Mouse (Mus musculus): ENCODE measurements around the gene Bsnd.

DNA sequence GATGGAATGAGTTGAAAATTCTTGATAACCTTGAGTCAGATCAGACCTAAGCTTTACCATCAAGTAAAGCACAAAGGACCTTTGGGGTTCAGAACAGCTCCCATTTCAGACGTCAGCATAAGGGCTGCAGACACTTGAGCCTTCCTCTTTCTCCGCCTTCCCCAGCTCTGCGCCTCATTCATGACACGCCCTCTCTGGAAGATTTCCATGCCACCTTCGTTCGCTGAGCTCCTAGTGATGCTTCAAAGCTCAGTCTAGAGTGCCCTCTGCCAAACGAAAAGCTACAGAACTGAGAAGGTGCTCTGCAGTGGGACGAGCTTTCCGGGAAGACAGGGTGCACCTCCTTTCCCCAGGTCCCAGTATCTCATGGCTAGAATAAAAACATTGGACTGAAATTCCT lies 30.1 kb downstream of the Bsnd start:
- TF ChIP-seq GATA1 (IDR thresholded peaks at IDR 0.05; ENCODE audit: borderline replicate concordance, low read length) (no peak), FLI1 (IDR thresholded peaks at IDR 0.05; ENCODE audit: low read length) (no peak)

Data from megakaryocyte, embryonic 14.5 days (primary cell).